Mouse (Mus musculus): ENCODE data around the gene Vgll3.

Vgll3 gene

DNA sequence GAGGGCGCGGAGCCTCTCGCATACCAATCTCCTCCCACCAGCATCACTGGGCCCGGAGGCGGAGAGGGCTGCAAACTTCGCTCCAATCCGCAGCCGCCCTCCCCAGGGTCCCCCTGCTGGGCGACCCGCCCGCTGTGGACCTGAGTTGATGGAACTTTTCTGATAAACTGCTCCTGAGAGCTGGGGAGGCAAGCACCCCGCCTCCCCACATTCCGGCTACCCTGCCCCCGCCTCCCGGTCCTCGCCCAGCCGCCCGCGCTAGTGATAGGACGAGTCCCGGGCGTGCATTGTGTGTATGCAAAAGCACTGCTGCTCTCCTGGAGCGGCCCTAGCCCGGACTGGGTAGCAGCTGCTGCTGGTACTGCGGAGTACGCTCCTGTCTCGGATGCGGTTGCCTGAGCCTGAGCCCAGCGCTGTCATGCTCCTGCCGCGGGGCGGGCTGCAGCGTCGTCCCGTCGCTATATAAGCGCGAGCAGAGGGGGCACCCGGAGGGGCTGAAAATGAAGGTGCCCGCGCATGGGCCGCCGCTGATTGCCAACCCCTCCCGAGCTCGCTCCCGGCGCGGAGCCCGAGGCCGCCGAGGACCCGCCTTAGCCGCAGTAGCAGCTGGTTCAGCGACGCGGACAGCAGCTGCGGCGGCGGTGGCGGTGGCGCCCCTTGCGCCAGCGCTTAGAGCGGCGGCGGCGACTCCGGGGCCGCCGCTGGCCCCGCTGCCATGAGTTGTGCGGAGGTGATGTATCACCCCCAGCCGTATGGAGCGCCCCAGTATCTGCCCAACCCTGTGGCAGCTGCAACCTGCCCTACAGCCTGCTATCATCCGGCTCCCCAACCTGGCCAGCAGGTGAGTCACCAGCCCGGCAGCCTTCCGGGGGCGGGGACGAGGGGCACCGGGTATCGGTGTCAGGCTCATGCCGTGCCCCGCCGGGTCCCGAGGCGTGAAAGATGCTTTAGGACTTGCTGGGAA is at the start of gene Vgll3:
TSS of gene Vgll3 (plus strand) at position 340 of the 964 bp plus-strand sequence.
- peak; percentile 32 for DNase-seq

DNA sequence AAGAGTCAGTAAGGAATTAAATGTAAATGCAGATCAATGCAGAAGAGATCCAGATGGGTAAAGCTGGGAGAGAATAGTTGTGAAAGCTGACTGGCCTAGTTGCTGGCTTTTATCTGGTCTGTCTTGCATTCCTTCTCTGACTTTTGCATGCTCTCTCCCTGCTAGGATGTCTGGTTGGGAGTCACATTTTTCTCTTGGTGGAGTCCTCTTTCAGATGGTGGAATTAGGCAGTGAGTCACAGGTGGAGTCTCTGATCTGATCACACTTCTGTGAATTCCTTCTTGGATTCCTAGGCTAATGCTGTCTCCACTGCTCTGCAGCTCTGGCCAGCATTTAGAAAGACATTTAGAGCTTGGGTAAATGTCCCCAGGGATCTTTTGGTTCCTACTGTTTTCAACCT is 49.1 kb upstream of the Vgll3 start:
- no peak for DNase-seq

DNA sequence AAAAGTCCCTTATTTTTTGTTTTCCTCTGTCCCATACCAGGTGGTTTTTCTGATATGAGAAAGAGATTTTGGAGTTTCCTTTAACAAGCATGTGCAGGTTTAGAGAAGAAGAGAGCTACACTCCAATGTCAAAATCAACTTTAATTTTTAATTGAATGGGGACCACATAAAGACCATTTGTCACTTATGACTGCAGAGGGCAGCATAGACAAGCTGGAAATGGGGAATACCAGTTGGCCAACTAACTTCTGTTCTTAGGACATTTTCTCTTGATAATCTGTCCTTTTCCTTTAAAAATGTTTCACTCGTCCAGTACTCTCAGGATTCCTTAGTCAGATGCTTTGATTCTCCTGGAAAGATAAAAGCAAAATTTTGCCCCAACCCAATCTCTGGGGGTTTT is 29.1 kb upstream of the Vgll3 start:
- DNase-seq = peak; percentile 8

DNA sequence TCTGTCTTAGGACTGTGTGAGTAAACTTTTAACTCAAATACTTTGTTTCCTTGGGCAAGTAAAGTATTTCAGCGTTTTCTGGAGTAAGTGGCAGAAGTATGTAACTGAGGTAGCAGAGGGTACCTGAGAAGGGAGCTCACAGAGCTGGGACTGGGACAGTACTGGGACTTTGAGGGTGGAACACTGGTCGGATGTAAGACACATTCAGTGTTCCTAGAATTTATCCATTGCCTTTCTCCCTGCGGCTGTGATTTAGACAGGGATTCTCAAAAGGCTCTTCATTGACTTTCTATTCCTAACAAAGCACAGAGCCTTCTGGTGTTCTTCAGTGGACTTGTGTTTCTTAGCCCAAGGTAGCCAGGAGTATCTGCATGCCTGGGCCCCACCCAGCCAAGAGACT is 1.0 kb downstream of the Vgll3 start:
- DNase-seq = no peak

DNA sequence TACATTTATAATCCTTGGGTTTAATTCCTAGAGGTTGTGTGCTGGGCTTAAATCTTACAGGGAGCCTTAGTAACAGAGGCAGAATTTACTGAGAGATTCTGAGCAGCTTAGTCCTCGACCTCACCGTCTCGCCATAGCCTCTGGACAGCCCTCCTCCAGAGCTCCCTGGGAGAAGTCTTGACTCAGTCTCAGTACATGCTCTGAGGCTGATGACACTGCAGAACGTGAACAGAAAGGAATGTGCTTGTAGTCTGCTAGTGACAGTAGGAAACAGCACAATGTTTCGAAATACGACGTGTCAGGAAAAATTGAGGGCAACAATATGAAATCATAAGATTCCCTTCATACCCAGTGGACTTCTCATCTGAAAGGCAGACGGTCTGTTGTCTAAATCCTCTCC is 3.7 kb downstream of the Vgll3 start:
- DNase-seq = no peak

DNA sequence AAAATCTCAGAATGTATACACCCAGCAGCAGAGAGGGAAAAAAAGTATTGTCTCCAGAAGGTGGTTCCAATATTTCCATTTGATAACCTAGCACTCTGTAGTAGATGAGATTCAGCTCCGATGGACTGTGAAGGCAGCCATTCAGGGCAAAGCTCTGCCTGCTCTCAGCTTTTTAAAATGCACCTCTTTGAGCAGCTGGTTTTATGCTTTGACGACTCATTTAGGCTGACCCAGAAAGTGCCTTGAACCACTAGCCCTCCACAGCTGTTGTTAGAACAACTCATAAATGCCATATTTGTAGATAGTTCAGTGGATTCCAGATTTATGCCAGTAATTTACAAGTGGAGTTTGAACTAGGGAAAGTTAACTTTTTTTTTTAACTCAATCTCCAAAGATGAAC is 5.7 kb downstream of the Vgll3 start:
- no peak for DNase-seq

DNA sequence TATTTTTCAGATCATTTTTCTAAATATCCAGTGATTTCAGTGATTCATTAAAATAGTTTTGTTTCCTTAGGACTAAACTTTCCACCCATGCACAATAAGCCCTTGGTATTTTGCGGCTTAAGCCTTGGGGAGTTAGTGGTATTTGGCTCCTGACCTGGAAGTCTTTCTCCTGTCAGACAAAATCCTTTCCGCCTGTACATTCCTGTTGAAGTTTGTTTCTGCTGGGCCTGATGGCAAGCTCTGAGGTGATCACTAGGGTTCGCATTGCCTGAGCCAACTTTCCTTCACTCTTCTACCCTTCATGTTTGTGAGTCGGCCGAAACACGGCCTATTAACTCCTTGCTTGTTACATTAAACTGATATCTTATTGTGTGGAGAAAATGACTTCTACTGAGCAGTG is 8.7 kb downstream of the Vgll3 start:
- no peak for DNase-seq

DNA sequence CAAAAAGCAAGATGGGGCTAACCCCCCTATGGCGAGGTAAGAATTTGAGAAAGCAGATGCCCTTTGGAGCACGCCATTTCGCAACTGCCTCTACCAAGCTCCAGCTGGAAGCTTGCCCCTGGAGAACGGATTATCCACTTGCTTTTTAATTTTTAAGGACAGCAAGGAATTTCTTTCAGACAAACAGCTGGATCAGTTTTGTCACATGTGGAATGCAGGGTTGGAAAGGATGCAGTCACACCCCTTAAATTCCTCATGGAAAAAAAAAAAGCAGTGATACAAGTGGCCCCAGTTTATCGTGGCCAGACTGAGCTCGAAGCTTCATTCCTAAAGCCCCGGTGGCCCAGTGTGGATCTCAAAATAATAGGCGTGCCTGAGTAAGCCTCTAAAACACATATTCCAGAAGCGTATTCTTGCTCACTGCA is 13.1 kb downstream of the Vgll3 start:
- no peak for DNase-seq

DNA sequence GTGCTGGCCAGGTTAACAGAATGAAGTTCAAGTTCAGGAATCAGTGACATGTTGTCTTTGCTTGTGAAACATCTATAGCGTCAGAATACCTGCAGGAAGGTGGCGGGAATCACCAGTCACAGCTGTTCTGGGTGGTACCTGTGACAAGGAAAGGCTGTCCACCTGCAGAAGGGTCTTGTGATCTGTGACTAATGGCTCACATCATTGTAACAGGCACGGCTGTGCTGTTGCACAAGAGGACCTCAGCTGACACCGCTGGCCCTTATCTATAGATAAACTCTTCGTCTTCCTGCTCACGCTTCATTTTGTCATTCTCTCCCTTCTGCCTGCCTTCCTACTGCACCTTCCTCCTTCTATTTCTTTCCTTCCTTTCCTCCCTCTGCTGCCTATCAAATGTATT is 14.0 kb downstream of the Vgll3 start:
- no peak for DNase-seq

DNA sequence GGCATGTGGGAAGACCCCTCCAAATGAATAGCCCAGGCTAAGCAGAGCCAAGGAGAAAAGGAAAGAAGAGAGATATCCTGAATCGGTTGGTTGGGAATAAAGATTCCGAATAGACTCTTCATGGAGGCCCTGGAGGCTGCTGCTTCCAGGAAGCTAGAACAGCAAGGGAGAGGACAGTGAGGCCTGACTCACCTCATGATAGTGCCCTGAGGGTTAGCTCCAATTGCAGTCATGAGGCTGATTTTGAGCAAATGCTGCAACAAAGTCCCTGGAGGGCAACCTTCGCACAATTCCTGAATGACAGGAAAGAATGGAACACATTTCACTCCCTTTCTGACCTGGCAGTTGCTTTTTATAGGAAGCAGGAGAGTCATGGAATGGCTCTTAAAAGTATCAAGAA is 19.7 kb downstream of the Vgll3 start:
- no peak for DNase-seq

DNA sequence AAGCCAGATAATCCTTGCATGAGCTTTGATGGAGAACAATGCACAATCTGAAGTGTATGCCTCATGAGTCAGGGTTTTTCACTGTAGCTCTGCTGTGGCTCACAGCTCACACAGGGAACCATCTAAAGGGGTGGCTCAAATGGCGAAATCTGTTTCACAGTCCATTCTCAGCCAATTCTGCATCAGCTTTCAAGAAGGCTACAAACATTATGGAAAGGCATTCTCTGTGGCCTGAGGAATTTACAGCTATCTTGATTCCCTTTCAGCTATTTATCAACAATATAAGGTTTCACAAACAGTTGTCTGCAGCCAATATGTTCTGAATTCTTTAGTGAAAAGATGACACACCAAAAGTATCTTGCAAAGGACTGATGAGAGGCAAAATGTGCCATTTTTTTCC is 35.1 kb downstream of the Vgll3 start:
- no peak for DNase-seq

DNA sequence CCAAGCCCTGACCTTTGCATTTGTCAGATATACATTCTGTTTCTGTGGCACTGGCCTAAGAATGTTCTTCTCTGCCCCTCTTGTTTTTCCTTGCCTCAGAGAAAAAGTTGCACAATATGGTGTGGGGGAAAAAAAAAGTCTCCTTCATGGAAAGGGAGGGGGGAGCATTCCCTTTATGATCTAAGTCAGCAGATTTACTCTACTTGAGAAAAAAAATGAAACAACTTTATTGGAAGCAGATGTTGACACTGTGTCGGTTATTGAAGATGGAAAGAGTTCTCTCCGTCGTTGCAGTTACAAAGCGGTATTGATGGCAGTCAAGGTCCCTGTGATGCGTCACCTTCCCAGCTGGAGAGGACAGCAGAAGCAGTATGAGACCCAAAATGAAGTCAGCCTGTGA is 49.4 kb downstream of the Vgll3 start:
- DNase-seq = no peak

DNA sequence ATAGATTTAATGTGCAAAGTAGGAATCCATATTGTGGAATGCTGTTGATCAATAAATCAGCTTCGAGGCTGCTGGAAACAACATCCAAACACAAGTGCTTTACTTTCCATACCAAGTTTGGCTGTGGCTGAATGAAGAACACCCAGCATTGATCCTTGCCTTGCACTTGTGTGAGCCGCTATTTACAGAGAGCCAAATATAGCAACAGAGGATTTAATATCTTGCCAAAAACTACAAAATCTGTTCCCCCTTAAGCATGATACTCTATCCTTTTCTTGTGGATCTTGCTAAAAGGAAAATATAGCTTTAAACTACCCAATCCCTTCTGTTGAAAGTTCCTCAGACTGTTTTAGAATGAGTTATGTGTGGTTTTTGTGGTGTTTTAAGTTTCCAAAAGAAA is 52.9 kb downstream of the Vgll3 start:
- DNase-seq = no peak

DNA sequence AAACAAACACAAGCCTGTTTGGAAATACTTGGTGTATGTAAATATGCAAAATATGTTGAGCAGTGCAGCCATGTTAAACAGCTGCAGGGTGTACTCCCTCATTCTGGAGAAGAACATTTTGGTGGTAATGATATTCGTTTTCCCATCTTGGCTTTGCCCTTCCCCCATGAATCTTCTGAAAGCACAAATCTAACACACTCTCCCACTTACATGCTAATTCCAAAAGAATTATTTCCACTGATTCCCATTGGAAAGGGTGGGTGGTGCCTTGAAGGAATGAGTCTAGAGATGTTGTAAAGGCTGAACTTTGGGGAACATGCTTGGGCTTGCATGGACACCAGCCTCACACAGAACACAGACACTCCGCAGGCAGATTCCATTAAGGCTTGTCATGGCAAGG is 53.9 kb downstream of the Vgll3 start:
- DNase-seq = no peak

DNA sequence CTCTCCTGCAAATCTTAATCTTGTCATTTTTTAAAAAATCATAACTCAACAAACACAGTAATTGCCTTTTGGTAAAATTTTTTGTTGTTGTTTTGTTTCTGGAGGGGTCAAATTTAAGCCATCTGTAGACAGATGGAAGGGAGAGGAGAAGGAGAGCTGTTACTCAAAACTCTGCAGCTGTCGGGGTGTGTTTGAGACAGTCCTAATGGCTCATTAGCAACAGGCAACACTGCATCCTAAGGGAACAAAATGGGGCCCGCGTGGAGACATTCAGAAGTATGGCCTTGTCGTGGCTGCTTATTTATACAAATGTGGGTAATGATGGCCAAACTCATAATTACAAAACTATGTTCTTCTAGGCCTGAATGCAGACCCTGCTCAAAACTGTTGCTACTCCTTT is 73.9 kb downstream of the Vgll3 start:
- no peak for DNase-seq

All from right cerebral cortex, adult 18-20 months (tissue).